Mouse (Mus musculus) CH12.LX (cell line): Measurements from ENCODE around the gene Ptpn11.

Experiments
- CTCF ChIP-seq, 2 experiments: IDR thresholded peaks in 1 of 2; conservative IDR thresholded peaks in 1 of 2; 2 replicates each; pipeline ENCODE4 v1.5.1; 2011 to 2012; ENCODE audit warnings: low read depth in 2 of 2, low read length in 2 of 2, improper control_type of control experiment in 1 of 2, inconsistent platforms in 1 of 2, mild to moderate bottlenecking in 1 of 2, moderate library complexity in 1 of 2
- EP300 ChIP-seq: IDR thresholded peaks from 2 replicates; pipeline ENCODE4 v1.6.1; 2011; ENCODE audit warnings: low read length, improper control_type of control experiment
- ETS1 ChIP-seq: conservative IDR thresholded peaks from 2 replicates; pipeline ENCODE4 v1.6.1; 2012; ENCODE audit warnings: low read depth, mild to moderate bottlenecking, inconsistent platforms, low read length, improper control_type of control experiment, moderate library complexity
- HCFC1 ChIP-seq: IDR thresholded peaks from 2 replicates; pipeline ENCODE4 v1.6.1; 2012; ENCODE audit warnings: low read depth, mild to moderate bottlenecking, inconsistent platforms, low read length, improper control_type of control experiment
- KAT2A ChIP-seq: IDR thresholded peaks from 2 replicates; pipeline ENCODE4 v1.6.1; 2012; ENCODE audit warnings: low read length, improper control_type of control experiment, inconsistent platforms; ENCODE audit not compliant: insufficient replicate concordance
- MEF2A ChIP-seq: IDR thresholded peaks from 2 replicates; pipeline ENCODE4 v1.6.1; 2014; ENCODE audit warnings: low read depth, mild to moderate bottlenecking, inconsistent platforms, low read length, improper control_type of control experiment, borderline replicate concordance
- MYC ChIP-seq: IDR thresholded peaks from 2 replicates; pipeline ENCODE4 v1.6.1; 2011; ENCODE audit warnings: low read depth, mild to moderate bottlenecking, improper control_type of control experiment, low read length
- NRF1 ChIP-seq: IDR thresholded peaks from 2 replicates; pipeline ENCODE4 v1.6.1; 2014; ENCODE audit warnings: low read depth, mild to moderate bottlenecking, inconsistent platforms, low read length, improper control_type of control experiment, moderate library complexity
- POLR2A ChIP-seq: IDR thresholded peaks from 2 replicates; pipeline ENCODE4 v1.6.1; 2011; ENCODE audit warnings: low read depth, mild to moderate bottlenecking, improper control_type of control experiment, low read length
- SIN3A ChIP-seq: IDR thresholded peaks from 2 replicates; pipeline ENCODE4 v1.6.1; 2012; ENCODE audit warnings: low read length, improper control_type of control experiment, inconsistent platforms
- TBP ChIP-seq: conservative IDR thresholded peaks from 2 replicates; pipeline ENCODE4 v1.6.1; 2011; ENCODE audit warnings: low read depth, low read length, improper control_type of control experiment
- TCF12 ChIP-seq: IDR thresholded peaks from 2 replicates; pipeline ENCODE4 v1.6.1; 2014; ENCODE audit warnings: low read depth, mild to moderate bottlenecking, inconsistent platforms, low read length, improper control_type of control experiment
- ZMIZ1 ChIP-seq: IDR thresholded peaks from 2 replicates; pipeline ENCODE4 v1.6.1; 2012; ENCODE audit warnings: low read depth, mild to moderate bottlenecking, inconsistent platforms, low read length, improper control_type of control experiment

- no peak for TF ChIP-seq CTCF (conservative IDR thresholded peaks at IDR 0.05 in 1 of 2, IDR thresholded peaks at IDR 0.05 in 1 of 2; ENCODE audit: low read depth in 2 of 2, low read length in 2 of 2)
- no peak for TF ChIP-seq HCFC1
- no peak for TF ChIP-seq EP300
- no peak for TF ChIP-seq NRF1
- TF ChIP-seq ETS1: no peak
- no peak for TF ChIP-seq SIN3A
- TF ChIP-seq MYC: no peak
- no peak for TF ChIP-seq TCF12
- TF ChIP-seq ZMIZ1: no peak
- TF ChIP-seq TBP: no peak
- no peak for TF ChIP-seq POLR2A
- no peak for TF ChIP-seq MEF2A
- no peak for TF ChIP-seq KAT2A
Observed at GRCm38 (mm10) chr5:121224856-121225255, 33.7 kb upstream of the Ptpn11 start.
